Mouse (Mus musculus) erythroblast, embryonic 14.5 days (primary cell): ENCODE results near the gene Gm15737.

Source experiments
- GATA1 ChIP-seq: IDR thresholded peaks from 2 replicates; pipeline ENCODE4 v1.6.1; 2012; ENCODE audit warnings: low read length, inconsistent platforms, mixed read lengths
- TAL1 ChIP-seq: IDR thresholded peaks from 3 replicates; pipeline ENCODE4 v1.6.1; 2012; ENCODE audit warnings: low read length, inconsistent platforms, mixed read lengths

GRCm38 (mm10) chr6:92910611-92911010 is 41.5 kb downstream of the Gm15737 start:
- no peak for TF ChIP-seq GATA1
- no peak for TF ChIP-seq TAL1
